Mouse (Mus musculus) fat pad, adult 2 months (tissue): Measurements from ENCODE around the gene Gm3045.

Experiments
- DNase-seq: peaks from one replicate; pipeline ENCODE4 v3.0.0-alpha.2; 2011; ENCODE audit warnings: low read depth, low spot score; ENCODE audit errors: extremely low read depth

Gm3045 gene

DNA sequence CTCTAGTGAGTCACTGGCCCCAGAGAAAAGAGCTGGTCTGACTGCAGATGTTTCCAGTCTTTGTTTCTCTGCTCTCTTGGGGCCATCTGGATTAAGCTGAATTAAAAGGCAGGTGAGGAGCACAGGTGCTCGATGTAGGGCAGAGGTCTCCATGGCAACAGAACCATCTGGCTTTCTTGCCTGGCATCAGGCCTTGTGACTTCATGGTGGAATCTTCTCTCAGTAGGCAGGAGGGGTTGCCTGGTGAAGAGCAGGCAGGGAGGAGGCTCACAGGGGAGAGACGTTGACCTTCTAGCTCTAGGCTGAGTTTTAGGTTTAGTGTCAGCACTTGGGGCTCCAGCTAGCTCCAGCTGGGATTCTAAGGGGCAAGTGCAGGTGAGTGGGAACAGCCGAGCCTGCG, at the start of gene Gm3045:
Gene Gm3045 (plus strand): TSS at position 230 of the 400 bp plus-strand sequence.
- DNase-seq = no peak

DNA sequence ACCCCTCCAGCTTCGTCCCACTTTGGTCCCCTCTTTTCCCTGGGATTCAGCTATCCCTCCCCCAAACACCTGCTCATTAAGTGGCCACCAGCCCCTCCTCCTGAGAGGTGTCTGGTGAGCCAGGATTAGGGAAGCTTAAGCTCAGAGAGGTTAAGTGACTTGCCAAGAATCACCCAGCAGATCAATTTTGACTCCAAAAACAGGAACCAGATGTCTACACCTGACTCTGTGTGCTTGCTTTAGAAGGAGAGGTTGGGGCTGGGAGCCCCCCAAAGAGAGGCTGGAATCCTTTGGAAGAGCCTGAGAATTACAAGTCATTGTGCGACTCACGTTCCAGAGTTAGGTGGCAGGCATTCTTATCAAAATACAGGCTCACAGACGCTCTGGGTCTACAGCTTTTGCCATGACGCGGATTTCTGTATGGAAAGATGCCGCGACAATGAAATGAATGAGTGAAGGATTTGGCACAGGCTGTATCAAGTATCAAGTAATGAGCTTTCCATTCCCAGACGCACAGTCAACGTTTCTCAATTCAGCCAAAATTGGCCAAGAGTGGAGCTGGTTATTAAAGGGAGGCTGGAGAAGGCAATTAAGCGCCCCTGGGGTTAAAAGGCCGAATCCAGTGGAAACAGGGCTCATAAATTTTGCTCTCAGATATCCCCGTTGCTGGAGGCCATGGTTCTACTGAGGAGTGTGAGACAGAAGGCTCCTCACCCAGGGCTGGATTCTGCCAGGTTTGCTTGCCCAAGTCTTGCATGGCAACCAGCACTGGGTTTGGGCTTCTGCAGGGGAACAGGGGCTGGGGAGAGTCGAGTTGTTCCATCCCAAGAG, 45.3 kb upstream of the Gm3045 start:
- DNase-seq = no peak

DNA sequence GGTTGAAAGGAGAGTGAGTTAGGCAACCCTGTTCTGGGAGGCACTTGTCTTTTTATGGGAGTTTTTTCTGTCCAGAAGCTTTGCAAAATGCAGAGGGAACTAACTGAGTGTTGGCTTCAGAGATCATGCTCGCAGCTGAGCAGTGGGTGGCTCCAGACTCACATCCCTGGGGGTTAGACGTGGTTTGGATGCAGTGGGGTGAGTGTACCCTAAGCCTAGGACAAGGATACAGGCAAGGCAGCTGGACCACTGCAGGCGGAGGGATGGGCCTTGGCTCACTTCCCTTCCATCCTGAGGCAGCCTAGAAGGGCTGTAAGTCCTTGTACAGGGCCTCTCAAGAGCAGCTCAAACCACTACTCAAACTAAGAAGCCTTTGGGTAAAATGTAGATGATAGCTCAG, 43.0 kb upstream of the Gm3045 start:
- DNase-seq = no peak

DNA sequence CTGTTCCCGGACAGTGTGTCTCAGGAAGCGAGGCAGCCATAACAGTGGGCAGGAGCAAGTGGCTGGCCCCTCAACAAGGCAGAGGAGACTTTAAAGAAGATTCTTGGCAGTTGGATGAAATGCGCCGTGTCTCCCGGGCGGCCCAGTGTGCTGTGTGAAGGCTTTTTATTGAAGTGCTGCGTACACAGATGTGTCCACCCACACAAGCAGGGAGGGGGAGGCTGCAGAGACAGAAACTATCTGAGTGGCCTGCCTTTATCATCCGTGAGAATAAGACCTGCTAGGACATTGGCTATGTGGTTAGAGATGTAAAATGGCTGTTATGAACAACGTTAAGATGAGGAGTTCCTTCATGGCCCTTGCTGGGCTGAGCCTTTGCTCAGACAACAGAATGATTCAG, 40.0 kb upstream of the Gm3045 start:
- no peak for DNase-seq

DNA sequence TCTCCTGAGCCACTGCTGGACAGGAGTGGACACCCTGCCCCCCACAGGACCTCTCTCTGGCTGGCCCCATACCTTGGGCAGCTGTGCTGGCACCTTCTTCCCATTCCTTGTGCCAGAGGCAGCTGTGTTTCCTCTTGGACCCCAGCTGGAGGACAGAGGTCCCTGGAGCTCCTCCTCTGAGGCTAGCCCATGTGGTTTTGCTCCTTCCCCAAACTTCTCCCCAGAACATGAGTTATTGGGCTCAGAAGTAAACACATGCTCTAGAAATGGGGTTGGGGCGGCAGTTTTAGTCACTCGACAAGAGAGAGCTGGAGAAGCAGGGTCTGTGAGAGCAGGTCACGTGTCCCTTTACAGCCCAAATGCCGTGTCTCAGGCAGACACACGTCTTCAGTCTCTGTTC, 39.0 kb upstream of the Gm3045 start:
- DNase-seq = no peak

DNA sequence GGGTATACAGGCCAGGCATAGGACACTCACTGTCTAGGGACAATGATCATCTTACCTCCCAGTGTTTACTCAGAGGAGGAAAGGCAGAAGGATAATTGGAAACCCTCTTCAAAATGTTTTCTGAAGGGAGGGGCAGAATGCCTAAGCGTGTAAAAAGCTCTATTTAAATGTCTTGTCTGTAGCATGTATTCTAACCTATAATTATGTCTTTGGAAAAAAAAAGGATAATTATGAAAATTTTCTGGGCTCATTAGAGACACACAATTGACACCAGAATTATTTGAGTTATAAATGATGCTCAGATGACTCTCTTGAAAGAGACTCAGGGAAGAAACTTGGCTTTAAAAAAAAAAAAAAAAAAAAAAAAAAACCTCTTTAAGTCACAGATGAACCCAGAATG, 38.4 kb upstream of the Gm3045 start:
- no peak for DNase-seq

DNA sequence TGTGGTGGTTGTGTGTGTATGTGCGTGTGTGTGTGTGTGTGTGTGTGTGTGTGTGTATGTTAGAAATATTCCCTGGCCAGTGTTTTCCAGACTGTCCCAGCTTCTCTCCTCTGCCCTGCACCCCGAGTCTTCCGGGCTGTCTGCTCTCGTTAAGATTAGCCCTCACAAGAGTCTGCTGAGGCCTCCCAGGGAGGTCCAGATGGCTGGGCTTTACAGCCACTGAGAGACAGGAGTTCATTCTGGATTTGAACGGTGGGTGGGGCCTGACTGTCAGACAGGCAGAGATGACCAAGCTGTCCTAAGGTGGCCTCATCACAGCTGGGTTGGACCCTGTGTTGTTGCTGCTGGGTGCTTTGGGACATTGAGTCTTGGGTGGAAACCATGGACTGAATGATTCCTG, 28.8 kb upstream of the Gm3045 start:
- no peak for DNase-seq

DNA sequence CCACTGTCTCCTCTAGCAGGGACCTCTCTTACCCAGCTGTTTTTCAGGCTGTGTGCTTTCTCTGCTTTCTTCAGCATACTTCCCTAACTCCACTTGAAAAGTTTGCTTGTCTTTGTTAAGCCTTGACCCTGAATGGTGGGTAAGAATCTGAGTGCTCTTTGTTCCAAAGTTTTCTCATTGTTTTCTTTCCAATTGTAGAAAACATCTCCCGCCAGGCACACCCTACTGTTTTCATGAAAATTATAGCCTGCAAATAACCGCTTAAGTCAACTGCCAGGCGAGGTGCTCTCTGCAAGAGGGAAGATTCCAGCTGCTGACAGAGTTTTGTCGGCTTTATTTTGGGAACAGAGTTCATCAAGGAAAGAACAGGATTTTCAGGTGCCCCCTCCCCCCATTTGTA, 25.2 kb upstream of the Gm3045 start:
- no peak for DNase-seq

DNA sequence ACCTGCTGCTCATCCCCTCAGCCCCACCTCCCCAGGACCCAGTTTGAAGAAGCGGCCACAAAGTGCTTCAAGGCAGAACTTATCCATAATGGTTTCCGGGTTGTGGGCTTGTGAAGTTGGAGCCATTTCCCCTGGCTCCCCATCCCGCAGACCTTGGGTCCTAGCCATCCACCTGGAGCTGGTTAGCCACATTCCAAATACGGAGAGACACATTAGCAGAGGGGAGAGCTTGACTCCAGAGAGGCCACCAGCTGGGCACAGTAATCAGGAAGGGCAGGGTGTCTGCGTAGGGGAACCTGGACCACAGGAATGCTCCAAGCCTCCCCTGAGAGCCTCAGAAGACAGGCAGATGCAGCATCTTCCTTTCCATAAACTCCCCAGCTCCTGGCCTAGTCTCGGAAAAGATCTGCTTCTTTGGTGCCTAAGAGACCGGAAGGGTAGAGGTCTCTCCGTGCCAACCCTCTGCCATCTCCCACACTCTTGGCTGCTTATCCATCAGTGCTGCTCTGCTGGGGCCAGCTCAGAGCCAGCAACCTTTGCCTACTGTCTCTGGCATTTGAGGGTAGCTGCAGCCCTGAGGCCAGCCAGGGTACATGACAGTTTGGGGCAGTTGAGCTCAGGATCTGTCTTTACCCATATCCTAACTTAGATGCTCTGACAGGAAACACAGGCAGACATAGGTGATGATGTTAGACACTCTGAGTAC, 22.9 kb upstream of the Gm3045 start:
- no peak for DNase-seq

DNA sequence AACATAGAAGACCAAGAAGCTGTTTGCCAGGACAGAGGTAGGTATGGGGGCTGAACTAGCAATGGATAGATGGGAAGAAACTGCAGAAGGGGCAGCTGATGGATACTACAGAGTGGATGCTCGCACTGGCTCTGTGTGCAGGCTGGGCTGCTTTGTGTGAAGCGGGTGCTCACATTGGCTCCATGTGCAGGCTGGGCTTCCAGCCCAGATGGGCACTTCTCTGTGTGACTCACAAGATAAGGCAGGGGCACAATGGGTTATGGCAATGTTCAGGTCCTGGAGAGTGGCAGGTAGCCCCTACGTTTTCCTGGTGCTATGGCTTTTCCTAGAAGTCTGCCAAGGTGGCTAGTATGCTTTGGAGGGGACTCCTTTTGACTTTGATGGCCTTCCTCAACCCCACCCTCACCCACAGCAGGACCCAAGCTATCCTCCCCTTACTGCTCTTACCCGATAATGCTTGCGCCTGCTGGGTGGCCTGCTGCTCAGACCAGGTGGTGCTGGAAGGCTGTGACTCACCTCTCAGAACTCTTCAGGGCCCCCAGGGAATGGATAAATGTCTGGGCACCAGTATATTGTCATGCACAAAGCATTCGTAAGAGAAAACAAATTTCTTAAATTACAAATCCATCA, 21.8 kb upstream of the Gm3045 start:
- no peak for DNase-seq

DNA sequence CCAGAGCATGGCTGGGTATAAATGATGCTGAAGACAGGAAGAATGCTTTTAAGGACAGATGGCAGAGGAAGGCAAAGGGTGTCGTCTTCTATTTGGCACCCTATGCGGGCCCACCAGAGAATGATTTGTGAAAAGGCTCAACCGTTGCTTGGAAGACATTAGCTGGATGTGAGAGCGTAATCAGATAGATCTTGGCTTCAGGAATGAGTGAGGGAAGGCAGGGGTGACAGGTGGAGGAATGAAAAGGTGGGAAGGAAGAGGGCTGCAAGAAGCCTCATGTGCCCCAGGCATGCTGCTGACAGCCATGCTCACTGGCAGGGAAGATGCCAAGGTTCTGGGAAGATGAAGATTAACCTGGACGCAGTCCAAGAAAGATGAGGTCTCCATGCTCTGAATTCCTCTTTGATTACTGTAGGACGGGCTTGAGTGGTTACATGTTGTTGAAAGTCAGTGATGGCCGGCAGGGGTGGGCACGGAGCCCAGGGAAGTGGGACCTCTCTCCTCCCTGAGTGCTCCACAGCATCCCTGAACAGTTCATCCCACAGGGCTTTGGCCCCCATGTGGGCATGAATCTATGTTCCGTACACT, 14.0 kb upstream of the Gm3045 start:
- no peak for DNase-seq

DNA sequence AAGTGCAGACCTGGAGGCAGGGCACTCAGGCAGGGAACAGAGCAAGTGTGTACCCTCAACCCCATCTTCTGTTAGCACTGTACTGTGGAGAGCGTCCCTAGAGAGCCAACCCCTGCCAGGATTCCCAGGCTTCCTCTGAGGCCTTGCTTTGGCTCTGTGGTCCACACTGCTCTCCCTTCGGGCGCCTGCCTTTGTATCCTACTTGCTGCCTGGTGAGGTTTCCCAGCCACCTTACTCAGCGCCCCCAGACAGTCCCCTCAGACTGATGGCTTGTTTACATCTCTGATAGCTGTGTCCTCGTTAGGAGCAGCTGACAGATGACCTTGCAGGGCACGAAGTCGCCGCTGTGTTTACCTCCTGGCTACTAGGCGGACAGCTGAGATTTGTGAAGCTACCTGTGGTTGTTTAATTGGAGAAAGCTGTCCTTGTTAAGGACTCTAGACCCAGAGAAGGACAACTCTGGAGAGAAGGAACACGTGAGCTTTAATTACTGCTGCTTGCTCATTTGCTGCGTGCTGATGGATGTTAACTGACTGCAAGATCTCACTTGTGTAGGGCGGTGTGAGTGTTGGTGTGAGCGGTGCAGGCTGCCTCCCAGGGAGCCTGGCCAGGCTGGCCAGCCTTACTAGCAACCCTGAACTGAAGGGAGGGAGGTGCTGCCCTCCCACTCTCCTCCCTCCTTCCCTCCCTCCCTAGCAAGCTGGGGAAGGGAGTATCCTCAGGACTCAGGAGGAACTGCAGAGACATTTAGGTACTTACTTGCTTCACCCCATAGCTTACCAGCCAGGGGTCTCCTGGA, 7.5 kb upstream of the Gm3045 start:
- DNase-seq = no peak

DNA sequence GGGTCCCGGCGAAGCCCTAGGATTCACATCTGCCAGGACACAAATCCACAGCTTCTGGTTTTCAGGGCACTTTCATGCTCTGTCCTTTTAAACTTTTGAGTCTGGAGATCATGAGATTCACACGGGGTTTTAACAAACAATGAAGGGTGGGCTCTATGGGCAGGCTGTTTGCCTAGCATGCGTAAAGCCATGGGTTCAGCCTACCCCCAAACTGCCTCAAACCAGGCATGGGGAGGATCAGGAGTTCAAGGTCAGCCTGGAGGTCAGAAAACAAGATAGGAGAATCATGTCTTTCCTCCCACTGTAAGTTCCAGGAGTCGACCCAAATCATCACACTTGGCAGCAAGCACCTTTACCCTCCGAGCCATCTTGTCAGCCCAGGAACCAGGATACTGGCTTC, 6.9 kb upstream of the Gm3045 start:
- DNase-seq = no peak

DNA sequence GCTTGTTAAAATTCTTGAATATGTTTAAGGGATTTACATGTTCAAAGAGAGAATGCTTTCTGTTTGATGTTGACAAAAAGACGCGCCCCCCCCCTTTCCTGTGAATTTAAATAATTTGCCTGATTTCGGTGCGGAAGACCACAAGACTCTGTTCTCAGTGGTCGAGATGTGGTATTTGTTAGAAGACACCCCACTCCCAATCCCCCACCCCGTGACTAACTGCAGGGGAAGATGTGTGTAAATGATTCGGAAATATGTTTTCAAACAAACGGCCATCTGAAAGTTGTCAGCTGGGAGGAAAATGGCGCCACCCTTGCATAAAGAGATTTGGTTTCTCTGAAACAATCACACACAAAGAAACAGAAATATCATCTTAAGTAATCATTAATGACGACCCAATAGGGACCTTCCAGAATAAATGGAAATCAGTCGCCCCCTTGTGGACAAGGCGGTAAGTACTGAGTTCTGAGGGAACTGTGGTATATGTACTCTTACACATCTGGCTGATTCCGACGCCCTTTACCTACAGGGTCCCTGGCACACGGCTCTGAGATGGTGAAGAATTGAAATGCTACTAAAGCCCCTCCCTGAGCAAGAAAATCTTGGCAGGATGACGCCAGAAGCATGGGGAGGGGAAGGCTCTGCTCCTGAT, 4.2 kb upstream of the Gm3045 start:
- no peak for DNase-seq

DNA sequence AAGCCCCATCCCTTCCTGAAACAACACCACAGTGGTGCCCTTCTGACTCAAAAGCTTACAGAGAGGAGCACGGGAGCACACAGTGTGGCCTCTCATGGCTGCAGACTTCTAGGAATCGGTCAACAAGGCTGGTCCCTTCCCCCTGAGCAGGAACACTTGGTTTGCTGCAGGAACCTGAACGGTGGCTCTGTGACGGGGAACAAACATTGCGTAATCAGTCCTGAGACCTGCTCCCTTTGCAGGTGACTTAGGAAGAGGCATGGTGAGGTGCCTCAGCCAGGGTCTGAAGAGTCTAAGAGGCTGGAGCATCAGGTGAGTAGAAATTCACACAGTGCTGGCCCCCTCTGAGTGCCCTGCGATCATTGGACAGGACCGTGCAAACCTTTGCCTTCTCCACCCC, 463 bp upstream of the Gm3045 start:
- DNase-seq = no peak

DNA sequence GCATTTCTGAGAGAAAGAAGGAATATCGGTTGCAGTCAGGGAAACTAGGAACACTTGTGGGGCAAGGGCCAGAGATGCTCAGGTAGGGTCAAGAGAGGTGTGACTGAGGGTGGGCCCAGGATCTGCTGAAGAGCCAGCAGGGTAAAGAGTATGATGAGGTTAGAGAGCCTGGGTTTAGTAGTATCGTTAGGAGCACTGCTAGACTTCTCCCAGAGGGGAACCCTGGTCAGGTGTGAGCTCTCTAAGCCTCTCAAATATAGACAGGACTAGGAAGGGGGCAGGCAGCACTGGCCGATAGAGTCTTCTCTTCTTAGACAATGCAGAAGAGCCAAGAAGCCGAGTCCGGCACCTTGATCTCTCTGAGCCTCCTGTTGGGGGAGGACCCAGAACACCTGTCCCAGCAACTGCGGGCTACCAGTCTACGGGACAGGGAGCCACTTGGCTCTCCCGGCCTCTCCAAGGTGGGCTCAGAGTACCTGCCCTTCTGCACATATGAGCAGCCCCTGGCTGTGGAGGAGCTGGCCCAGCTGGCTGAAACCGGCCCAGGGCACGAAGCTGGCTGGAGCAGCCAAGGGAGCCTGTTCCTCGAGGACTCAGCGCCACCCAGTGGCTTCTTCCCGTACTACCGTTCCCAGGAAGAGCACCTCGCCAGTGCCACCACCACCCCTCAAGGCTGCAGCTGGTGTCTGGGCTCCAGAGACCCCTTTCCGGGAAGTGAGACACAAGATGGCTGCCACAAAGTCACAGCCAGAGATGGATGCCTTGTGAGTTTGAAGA, 2.5 kb downstream of the Gm3045 start:
- no peak for DNase-seq

DNA sequence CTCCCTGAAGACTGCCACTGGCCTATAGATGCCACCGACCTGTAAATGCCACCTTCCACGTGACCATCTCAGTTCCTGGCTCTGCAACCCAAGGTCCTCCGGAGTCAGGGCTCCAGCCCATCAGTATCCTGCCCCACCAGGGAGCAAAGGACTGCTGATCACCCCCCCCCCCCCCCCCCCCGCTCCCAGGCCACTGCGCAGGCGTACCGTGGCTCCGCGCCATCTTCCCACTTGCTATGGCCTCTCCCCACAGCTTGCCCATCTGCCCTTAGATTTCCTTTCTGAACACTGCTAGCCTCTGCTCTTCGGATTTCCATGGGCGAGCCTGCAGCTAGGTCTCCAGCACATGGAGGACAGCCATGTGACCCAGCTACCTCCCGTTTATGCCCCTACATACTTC, 6.1 kb downstream of the Gm3045 start:
- DNase-seq = no peak

DNA sequence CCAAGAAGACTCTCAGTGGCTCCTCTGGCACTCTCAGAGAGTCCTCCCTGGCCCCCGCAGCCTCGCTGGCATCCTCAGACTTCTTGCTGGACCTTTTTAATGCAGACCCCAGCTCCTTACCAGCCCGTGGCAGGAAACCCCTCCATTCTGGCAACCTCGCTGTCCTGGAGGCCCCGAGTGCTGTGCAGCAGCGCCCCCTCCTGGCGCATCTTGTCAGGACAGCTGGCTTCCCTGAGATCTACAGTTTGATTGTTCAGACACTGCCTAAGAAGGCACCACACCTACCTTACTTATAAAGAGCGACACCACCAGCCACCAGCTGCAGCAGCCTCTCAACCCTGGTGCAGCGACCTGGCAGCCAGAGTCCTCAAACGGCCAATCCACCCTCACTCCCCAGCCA, 7.1 kb downstream of the Gm3045 start:
- DNase-seq = no peak

DNA sequence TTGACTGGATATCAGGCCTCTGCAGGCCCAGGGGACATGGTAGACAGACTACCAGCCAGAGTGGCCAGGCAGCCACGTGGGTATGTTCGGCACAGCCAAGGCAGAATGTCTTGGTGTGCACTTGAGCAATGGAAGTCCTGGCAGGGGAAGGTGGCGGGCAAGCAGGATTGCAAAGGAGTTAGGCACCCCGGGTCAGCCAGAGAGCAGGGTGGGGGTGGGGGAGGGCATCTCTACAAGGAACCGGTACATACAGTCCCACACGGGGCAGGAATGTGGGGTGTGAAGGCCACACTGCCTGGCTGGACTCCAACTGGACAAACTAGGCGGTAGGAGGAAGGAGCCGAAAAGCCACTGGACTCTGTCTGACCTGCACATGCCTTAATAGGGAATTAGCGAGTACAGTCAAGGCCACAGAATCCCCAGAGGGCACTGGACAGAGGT, 7.9 kb downstream of the Gm3045 start:
- DNase-seq = no peak
